Mouse (Mus musculus) E14TG2a.4 (cell line): ENCODE data around the gene Maff.

ENCODE experiments used
- CTCF ChIP-seq: conservative IDR thresholded peaks from 2 replicates; pipeline ENCODE4 v1.5.1; 2014; ENCODE audit warnings: low read length
- NANOG ChIP-seq: IDR thresholded peaks from 2 replicates; pipeline ENCODE4 v1.6.1; 2014; ENCODE audit warnings: borderline replicate concordance, low read length, mixed read lengths

- TF ChIP-seq CTCF: no peak
- no peak for TF ChIP-seq NANOG
These were observed 22.5 kb downstream of the Maff start for GRCm38 (mm10) chr15:79368861-79369440.
